Mouse (Mus musculus): ENCODE measurements around the gene Zmpste24.

DNA sequence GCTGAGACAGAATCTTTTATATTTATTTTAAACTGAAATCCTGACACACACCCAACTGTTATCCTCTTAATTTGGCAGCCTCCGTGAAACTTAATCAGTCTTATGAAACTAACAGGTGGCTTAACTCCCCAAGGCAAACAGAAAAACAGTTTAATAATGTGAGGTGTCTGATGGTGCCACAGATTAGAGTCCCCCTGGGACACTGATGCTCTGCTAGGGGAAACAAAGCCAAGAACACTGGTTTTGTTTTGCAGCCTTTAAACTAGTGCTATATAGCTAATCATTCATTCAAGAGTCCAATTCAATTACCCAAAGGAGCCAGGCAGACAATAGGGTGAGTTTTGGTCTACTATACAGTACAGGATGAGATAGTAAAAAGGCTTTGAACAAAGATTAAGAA is 17.6 kb downstream of the Zmpste24 start:
- TF ChIP-seq GATA1 (IDR thresholded peaks at IDR 0.05; ENCODE audit: low read length) = no peak
- no peak for TF ChIP-seq TAL1 (IDR thresholded peaks at IDR 0.05; ENCODE audit: low read length)

Data from erythroblast, embryonic 14.5 days (primary cell).